In the genomic region with DNA sequence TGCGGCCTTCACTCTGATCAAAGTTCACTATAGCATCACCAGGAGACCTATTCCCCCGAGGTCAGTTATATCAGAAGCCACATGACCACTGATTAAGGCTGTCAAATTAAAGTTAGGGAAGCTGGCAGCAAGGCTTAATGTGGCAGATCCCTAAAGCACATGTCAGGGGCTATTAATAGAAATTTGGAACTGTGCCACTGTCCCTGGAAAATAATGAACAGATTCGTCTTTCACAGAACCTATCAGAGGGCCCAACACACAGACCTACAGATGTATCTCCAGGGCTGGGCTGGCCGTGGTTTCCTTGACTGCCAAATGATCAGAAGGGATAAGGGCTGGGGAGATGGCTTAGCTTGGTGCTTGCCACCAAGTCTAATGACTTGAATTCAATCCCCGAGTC, we compare ENCODE assay signal across 20 mouse cellular contexts.
DNase-seq lines count a peak whose midpoint lies in the region; ATAC-seq and TF ChIP-seq lines count a peak whose summit lies in the region.
"Had no signal": no experiment of that assay in that cellular context is flagged by ENCODE, and none has a peak within 500 bp of the region (broad histone marks: within the 10 kb centered on the region; RNA-seq: fewer than 3 reads in every experiment).

No protein-coding gene starts in this region.

- no peak overlapping the region for H3K9ac ChIP-seq in midbrain, postnatal 0 days (replicated peaks; ENCODE audit: low read length, poor library complexity, severe bottlenecking)
- no peak overlapping the region for H3K9ac ChIP-seq in midbrain, embryonic 15.5 days
- no peak overlapping the region for H3K9ac ChIP-seq in heart, embryonic 13.5 days
- H3K9ac ChIP-seq: embryonic facial prominence, embryonic 15.5 days; stomach, embryonic 15.5 days had no signal

- WGBS in midbrain, postnatal 0 days, result 63% methylated on average over 5 of the region's 5 CpGs
- WGBS in midbrain, embryonic 15.5 days, result 59% methylated on average over 5 of the region's 5 CpGs
- WGBS in heart, embryonic 13.5 days, result 26% methylated on average over 5 of the region's 5 CpGs

- H3K27me3 ChIP-seq in midbrain, postnatal 0 days (ENCODE audit: insufficient read depth, low read length), result no peaks in the 10 kb centered on the region
- H3K27me3 ChIP-seq in midbrain, embryonic 15.5 days (replicated peaks), result no peaks in the 10 kb centered on the region
- H3K27me3 ChIP-seq in heart, embryonic 13.5 days (replicated peaks), result no peaks in the 10 kb centered on the region
- H3K27me3 ChIP-seq: embryonic facial prominence, embryonic 15.5 days; stomach, embryonic 15.5 days had no signal

- peak; percentile 53 for DNase-seq in gastrocnemius, adult 18-20 months (ENCODE audit: low spot score)
- DNase-seq in gastrocnemius, postnatal 4 days (ENCODE audit: low spot score in 2 of 2), result no peak
- DNase-seq in midbrain, postnatal 0 days (ENCODE audit: low spot score), result peak; percentile 62
- DNase-seq in skeletal muscle tissue, adult 2 months (ENCODE audit: low read depth, low spot score), result peak; percentile 53
- DNase-seq in left cerebral cortex, adult 9 months (ENCODE audit: low spot score in 2 of 2), result no peak
- DNase-seq in urinary bladder, postnatal 10 days (ENCODE audit: low spot score), result no peak
- DNase-seq: cerebellum, postnatal 36 days; gastrocnemius, postnatal 25 days; kidney, postnatal 4 days; lung, postnatal 14 days; right cerebral cortex, postnatal 14 days; thymus, postnatal 4 days had no signal

- no peak overlapping the region for H3K27ac ChIP-seq in midbrain, postnatal 0 days (ENCODE audit: low read depth, low read length)
- H3K27ac ChIP-seq in midbrain, embryonic 15.5 days, result no peak overlapping the region
- H3K27ac ChIP-seq in heart, embryonic 13.5 days (replicated peaks), result peak overlapping the region; percentile 80
- H3K27ac ChIP-seq: embryonic facial prominence, embryonic 15.5 days; stomach, embryonic 15.5 days had no signal

- no peak for ATAC-seq in midbrain, postnatal 0 days (ENCODE audit: low FRiP score)
- ATAC-seq in midbrain, embryonic 15.5 days (replicated peaks), result no peak; the same call in 1 of the 2 replicates
- peak; percentile 45; the same call in 1 of the 2 replicates for ATAC-seq in heart, embryonic 13.5 days (ENCODE audit: extremely low read depth, insufficient number of reproducible peaks, low FRiP score, low TSS enrichment)
- ATAC-seq: forebrain, embryonic 14.5 days; inflammation-experienced regulatory T-cells, adult 6 months; midbrain, embryonic 16.5 days had no signal

- H3K9me3 ChIP-seq in midbrain, postnatal 0 days (ENCODE audit: low read length), result no peaks in the 10 kb centered on the region
- no peaks in the 10 kb centered on the region for H3K9me3 ChIP-seq in midbrain, embryonic 15.5 days
- H3K9me3 ChIP-seq in heart, embryonic 13.5 days, result no peaks in the 10 kb centered on the region
- H3K9me3 ChIP-seq: embryonic facial prominence, embryonic 15.5 days; stomach, embryonic 15.5 days had no signal

- no peaks in the 10 kb centered on the region for H3K4me1 ChIP-seq in midbrain, postnatal 0 days (ENCODE audit: insufficient read depth, low read length)
- H3K4me1 ChIP-seq in midbrain, embryonic 15.5 days, result peaks cover 2% of the 10 kb centered on the region; the same call in 1 of the 2 replicates
- H3K4me1 ChIP-seq in heart, embryonic 13.5 days, result peaks cover 49% of the 10 kb centered on the region

- no peak overlapping the region for H3K4me2 ChIP-seq in midbrain, postnatal 0 days (ENCODE audit: low read depth, low read length, poor library complexity, severe bottlenecking)
- H3K4me2 ChIP-seq in midbrain, embryonic 15.5 days, result no peak overlapping the region
- no peak overlapping the region for H3K4me2 ChIP-seq in heart, embryonic 13.5 days
- H3K4me2 ChIP-seq: embryonic facial prominence, embryonic 15.5 days; stomach, embryonic 15.5 days had no signal

- no peaks in the 10 kb centered on the region for H3K36me3 ChIP-seq in midbrain, postnatal 0 days (ENCODE audit: insufficient read depth, low read length)
- no peaks in the 10 kb centered on the region for H3K36me3 ChIP-seq in midbrain, embryonic 15.5 days (replicated peaks)
- H3K36me3 ChIP-seq in heart, embryonic 13.5 days, result peaks cover 8% of the 10 kb centered on the region
- H3K36me3 ChIP-seq: embryonic facial prominence, embryonic 15.5 days; G1E; stomach, embryonic 15.5 days had no signal

- no peak overlapping the region for H3K4me3 ChIP-seq in midbrain, postnatal 0 days (ENCODE audit: low read depth, low read length)
- no peak overlapping the region for H3K4me3 ChIP-seq in midbrain, embryonic 15.5 days
- no peak overlapping the region for H3K4me3 ChIP-seq in heart, embryonic 13.5 days
- H3K4me3 ChIP-seq: embryonic facial prominence, embryonic 15.5 days; stomach, embryonic 15.5 days had no signal

- no peak for TF ChIP-seq CTCF in midbrain, postnatal 0 days (IDR thresholded peaks at IDR 0.05)

Comparison
In these comparisons a context has a peak if more than half of its experiments do, and no peak if none do; other contexts are left out.
1. DNase-seq: peak in gastrocnemius, adult 18-20 months (single experiment), midbrain, postnatal 0 days (single experiment) and skeletal muscle tissue, adult 2 months (single experiment); none in gastrocnemius, postnatal 4 days (0 of 2), left cerebral cortex, adult 9 months (0 of 2) and urinary bladder, postnatal 10 days (single experiment).